Comparison of ENCODE assay signal across 12 mouse cellular contexts in genomic region chr13:37438788-37439187, GRCm38 (mm10).
"Had no signal": no experiment of that assay in that cellular context is flagged by ENCODE, and none has a peak within 500 bp of the region (broad histone marks: within the 10 kb centered on the region; RNA-seq: fewer than 3 reads in every experiment).

No protein-coding gene starts in this region.

- H3K9me3 ChIP-seq: liver, embryonic 13.5 days; lung, embryonic 15.5 days; neural tube, embryonic 12.5 days had no signal

- H3K36me3 ChIP-seq: liver, embryonic 13.5 days; lung, embryonic 15.5 days; neural tube, embryonic 12.5 days had no signal

- H3K27ac ChIP-seq: left cerebral cortex, adult 2 months; liver, embryonic 13.5 days; lung, embryonic 15.5 days; neural tube, embryonic 12.5 days; stomach, postnatal 0 days had no signal

- H3K27me3 ChIP-seq: lung, embryonic 15.5 days had no signal

- ATAC-seq: liver, postnatal 0 days had no signal

- H3K4me2 ChIP-seq: liver, embryonic 13.5 days; lung, embryonic 15.5 days; neural tube, embryonic 12.5 days had no signal

- H3K4me3 ChIP-seq: left cerebral cortex, adult 2 months; liver, embryonic 13.5 days; lung, embryonic 15.5 days; neural tube, embryonic 12.5 days had no signal

- DNase-seq: kidney, postnatal 10 days; kidney, postnatal 4 days; liver; liver, embryonic 13.5 days; liver, postnatal 0 days; lung, postnatal 36 days; midbrain, embryonic 14.5 days; thymus, postnatal 14 days had no signal

- H3K9ac ChIP-seq: liver, embryonic 13.5 days; liver, postnatal 0 days; lung, embryonic 15.5 days; neural tube, embryonic 12.5 days had no signal
